Mouse (Mus musculus): ENCODE results near the gene Hps5.

DNA sequence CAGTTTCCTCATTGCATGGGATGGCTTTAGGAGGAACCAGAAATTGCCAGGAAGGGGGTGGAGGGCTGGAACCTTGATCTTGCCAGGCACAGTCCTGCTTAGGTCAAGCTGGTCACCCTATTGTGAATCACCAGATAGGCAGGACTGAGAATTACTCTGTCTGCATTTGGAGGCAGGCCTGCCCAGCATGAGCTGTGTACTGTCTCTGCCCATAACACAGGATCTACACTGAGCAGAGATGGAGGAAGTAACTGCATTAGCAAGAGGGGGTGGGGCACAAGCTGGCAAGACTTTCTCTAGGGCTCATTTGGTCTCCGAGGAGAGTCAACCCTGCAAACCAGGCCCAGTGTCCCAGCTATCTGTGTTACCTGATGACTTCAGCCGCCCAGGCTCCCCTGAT lies 60.9 kb downstream of the Hps5 start:
- TF ChIP-seq UBTF (IDR thresholded peaks at IDR 0.05; ENCODE audit: low read depth, low read length) (no peak), POLR2A (IDR thresholded peaks at IDR 0.05; ENCODE audit: low read depth, low read length) (no peak), HCFC1 (IDR thresholded peaks at IDR 0.05; ENCODE audit: low read depth, low read length) (no peak), CTCF (conservative IDR thresholded peaks at IDR 0.05 in 1 of 2, IDR thresholded peaks at IDR 0.05 in 1 of 2; ENCODE audit: low read depth in 2 of 2, low read length in 2 of 2) (no peak), MXI1 (IDR thresholded peaks at IDR 0.05; ENCODE audit: low read depth, low read length) (no peak), USF2 (conservative IDR thresholded peaks at IDR 0.05; ENCODE audit: low read depth, low read length) (no peak), ZKSCAN1 (IDR thresholded peaks at IDR 0.05; ENCODE audit: borderline replicate concordance, low read depth, low read length) (no peak), MEF2A (IDR thresholded peaks at IDR 0.05; ENCODE audit: borderline replicate concordance, low read depth, low read length) (no peak), BHLHE40 (IDR thresholded peaks at IDR 0.05; ENCODE audit: low read depth, low read length) (no peak)
